Mouse (Mus musculus) thymus, postnatal 0 days (tissue): ENCODE results near the gene Fam163b. TPM values are rescaled to one million over a fixed set of nuclear protein-coding genes. Genes with fewer than 3 reads are reported as not detected.

ENCODE experiments used
- DNase-seq: peaks from one replicate; pipeline ENCODE4 v3.0.0-alpha.2; 2015; ENCODE audit warnings: low spot score
- polyA plus RNA-seq: library from polyadenylated mRNA; unstranded; fragments of >200 nt; fragmentation: Nextera tagmentation; extraction: Ambion mirVana; gene quantifications from 2 replicates; pipeline ENCODE4 v1.2.1, GENCODE M21; 2015

Fam163b gene
- polyA plus RNA-seq, 1 experiment from 2014 or later: 1.2 TPM

DNA sequence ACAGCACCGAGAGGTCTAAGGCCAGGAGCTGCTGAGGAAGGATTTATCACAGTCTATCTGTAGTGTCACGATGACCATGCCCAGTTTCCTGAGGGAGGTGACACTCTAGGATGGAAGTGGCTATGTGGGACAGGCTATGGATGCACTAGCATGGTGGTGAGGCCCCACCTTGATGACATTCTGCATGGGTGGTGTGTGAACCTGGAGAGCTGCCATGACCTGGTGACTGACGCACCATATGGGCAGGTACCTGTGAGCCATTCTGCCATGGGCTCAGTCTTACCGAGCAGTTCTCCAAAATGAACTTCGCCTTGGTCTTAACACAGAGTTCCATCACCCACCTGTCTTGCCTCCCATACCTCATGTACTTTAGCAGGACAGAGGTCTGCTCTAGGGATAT is 54.7 kb downstream of the Fam163b start:
- DNase-seq: no peak

DNA sequence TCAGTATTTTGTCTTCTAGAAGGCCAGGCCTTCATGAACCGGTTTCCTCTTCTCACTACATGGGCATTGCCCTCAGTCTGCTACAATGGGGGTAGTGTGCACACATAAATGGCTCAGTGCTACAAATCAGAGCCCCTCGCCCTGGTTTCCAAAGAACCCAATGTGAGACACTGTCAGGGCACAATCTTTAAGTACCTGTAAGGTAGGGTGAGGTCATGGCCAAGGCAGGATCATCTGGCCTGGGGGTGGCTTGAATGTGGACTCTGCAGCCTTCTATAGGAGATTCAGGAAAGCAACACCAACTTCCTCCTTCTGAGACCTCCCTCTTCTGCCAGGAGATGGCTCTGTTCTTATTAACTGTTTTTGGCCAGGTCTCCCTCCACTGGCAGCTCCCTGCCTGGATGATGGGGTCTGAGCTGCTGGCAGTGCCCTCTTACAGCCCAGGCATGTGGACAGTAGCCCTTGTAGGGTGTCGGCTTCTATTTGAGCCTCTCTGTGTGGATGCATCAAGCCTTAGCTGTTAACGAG is 55.7 kb downstream of the Fam163b start:
- no peak for DNase-seq

DNA sequence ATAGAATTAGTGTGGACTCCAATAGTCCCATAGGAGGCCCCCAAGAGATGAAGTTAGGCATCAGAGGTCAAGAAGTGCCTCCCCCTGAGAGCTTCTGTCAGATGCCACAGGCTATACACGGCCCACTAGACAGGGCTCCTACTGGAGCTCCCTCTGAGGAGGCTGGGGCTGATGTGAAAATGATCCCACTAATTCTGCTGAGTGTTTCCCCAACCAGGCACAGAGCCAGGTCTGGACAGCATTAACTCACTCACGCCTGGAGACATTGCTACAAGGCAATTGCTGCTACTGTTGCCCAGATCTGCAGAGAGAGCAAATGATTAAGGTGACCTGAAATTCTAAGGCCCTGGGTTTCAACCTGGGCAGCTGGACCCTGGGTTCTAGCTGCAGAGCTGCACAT is 56.5 kb downstream of the Fam163b start:
- no peak for DNase-seq

DNA sequence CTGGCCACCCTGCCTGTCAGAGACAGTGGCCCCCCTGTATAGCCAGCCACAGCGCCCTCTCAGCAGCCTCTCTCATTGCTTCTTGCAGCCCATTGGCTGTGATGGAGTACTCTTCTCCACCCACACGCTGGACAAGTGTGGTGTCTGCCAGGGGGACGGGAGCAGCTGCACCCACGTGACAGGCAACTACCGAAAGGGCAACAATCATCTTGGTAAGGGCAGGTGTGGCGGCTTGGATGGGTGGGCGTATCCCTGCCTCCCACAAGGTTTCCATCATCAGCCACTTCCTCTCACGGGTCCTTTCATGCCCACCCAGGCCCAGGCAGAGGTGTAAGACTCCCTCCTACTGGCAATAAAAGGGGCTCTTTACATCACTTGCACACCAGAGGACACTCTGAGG is 57.3 kb downstream of the Fam163b start:
- peak; percentile 72 for DNase-seq

DNA sequence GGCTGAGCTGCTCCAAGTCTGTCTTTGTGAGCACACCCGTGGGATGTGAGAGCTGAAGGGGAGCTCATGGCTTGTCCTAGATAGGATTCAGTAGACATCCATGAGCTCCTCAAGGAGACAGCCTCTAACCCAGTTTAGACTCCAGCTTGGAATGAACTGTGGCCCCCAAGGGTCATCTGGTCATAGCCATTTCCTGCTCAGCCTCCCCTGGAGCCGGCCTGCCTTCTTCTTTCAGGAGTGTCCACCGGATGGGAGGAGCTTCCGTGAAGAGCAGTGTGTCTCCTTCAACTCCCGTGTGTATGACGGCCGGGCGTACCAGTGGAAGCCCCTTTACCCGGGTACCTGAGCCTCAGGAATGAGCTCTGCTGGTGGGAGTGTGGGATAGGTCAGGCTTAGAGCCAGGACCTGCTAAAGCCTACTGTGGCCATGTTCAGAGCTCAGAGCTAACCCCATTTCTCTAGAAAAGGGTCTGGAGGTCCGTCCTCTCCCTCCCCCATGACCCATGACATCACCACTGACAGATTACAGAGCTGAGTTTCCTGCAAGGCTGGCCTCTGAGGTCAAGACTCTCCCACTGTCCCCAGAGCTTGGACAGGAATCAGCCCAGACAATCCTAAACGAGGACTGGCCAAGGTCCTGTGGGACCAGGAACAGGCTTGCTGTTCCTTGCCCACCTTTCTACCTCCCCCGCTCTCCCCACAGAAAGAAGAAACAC is 58.4 kb downstream of the Fam163b start:
- DNase-seq: no peak

DNA sequence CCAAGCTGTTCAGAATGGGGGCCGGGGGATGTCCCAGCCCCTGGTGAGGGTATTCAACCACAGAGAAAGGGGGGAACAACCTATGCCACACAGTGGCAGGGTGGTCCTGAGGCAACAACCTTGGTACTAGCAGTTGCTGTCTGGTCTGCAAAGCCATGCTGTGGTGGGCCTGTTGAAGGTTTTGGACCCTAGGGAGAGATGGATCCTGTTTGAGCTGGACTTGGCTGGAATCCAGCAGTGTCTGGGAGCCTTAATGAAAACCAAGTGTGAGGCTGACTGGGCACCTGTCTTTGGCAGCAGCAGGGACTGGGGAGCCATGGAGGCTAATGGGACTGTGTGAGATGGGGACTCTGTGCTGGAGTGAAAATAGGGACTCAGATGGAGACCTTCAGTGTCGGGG is 62.6 kb downstream of the Fam163b start:
- no peak for DNase-seq

DNA sequence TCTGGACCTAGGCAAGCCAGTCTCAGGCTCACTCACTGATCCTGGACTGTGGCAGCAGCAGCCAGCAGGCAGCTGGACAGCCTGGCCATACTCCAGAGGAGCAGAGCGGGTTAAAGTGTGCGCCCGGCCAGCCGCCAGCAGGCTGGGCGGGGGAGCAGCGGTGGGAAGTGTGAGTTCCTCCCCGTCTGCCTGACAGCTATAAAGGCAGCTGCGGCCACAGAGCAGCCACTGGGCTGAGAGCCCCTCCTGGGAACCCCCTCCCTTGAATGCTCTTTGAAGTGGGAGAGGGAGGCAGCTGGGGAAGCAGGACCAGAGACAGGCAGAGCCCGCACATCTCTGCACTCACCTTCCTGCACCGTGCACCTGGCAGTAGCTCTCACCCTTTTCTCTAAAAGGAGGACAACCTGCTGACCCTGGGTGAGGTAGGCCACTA is 63.1 kb downstream of the Fam163b start, which contains the start of gene Adamtsl2:
Gene Adamtsl2, plus strand, starts transcription at position 228 of the 433 bp plus-strand sequence.
- peak; percentile 71 for DNase-seq

DNA sequence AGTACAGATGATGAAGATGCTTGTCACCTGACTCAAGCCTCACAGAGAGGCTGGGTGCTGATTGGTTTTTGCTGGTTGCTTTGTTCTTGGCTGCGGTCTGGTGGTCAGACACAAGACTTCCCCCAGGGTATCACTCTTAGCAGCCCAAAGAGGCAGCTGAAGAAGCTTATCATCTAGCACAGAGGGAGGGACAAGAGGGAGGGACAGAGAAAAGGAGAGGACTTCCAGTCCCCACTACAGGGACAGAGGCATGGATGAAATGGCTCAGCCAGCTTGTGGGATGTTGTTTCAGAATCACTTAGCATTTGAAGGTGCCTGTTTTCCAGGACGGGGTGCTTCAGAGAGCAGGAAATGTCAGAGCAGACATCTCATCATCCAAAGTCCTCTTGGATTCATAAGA is 64.0 kb downstream of the Fam163b start:
- peak; percentile 33 for DNase-seq

DNA sequence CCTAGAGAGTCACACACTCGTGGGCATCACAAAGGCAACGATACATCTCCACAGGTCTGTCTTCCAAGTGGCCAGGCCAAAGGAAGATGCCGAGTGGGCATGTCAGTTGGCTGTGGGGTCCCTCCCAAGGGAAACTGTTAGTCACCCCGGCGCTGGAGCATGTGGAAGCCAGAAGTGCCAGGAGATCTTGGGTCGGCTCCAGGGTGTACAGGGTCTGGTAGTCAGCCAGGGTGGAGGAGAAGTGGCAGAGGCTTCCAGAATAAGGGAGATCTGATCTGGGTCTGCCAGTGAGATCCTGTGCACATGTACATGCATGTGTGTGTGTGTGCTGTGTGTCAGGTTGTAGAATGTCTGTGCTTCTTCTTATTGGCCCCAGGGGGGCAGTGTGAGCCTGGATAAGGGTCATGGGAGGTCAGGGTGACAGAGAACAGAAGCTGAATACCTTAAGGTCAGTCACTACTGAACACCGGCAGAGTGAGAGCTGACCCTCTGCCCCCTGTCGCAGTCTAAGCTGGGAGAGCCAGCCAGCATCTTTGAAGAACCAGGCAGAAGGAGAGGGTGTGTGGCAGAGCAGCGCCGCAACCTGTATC is 64.5 kb downstream of the Fam163b start:
- peak; percentile 65 for DNase-seq

DNA sequence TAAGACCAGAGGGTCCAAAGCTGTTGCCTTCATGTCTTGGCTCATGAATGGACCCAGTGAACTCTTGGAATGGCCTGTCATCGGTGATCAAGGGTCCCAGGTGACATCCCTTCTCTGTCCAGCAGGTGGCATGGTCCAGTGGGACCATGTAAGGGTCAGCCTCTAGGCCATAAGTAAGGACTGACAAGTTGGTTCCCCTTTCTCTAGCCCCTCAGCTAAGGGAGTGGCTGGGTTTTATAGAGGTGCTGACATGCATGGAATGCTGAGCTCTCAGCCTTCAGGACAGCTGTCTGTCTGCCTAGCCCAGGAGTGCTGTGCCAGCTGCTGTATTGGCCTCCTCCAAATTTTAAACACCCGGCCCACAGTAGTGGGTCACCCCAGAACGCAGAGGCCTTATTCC is 66.8 kb downstream of the Fam163b start:
- no peak for DNase-seq

DNA sequence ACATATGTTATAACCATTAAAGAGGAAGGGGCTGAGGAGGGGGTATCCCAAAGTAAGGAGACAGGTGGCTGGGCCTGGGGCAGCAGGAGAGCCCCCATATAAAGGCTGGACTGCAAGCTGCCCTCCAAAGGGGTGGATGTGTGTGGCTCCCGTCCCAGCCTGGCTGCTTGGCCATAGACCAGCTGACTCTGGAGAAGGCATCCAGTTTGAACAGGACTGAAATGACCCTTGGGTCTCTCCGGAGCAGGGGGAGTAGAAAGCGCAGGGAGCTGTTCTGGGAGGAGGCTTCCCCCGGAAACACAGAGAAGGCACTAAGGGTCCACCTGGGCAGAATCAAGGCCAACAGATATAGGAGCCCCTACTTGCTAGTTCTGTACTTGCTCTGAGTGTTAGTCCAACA is 67.5 kb downstream of the Fam163b start:
- DNase-seq: no peak

DNA sequence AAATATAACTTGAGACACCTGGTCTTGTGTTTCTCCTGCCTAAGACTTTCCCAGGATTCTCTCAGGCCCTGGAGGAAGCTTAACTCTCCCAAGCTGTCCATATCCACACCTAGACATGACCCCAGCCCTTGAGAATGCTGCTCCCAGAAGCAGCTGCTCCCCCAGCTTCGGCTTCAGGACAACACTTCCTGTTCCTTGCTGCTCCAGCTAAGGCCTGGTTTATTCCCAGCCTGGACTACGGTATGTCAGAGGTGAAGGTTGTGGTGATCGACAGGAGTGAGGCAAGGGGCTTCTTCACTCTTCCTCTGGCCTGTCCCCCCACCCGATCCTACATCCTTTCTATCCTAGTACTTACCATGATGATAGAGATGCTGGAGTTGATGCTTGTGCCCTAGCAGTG is 68.9 kb downstream of the Fam163b start:
- no peak for DNase-seq

DNA sequence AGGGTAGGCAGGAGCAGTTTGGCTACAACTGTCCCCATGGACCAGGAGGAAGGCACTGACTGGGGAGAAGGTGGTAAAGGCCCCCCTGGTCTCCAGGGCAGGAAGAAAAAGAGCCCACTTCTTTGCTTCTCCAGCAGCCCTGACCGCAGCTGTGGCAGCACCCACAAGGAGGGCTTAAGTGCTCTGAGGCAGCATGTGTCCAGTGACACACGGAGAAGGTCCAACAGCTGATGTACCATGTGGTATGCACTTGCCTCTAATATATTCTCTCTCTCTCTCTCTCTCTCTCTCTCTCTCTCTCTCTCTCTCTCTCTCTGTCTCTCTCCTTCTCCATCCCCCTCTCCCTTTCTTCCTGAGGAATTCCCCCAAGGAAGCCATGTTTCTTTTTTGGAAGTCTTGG is 70.3 kb downstream of the Fam163b start, which contains the start of gene Mymk:
Gene Mymk, minus strand, starts transcription at position 202 of the 400 bp plus-strand sequence.
- no peak for DNase-seq

DNA sequence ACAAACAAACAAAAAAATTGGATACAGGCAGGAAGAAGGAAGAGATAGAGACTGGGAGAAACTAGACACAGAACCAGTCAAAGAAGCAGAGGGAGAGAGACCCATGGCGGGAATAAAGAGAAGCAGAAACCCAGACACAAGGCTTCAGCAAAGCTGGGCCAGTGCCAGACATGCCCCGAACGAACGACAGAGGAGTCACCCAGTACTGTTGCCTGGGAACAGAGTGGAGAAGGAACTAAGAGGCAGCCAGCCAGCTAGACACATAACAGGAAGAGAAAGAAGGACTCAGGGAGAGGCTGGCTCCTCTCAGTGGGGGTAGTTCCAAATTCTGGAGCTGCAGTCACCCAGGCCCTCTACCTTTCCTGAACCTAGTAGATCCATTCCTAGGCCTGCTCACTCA is 71.2 kb downstream of the Fam163b start:
- no peak for DNase-seq

DNA sequence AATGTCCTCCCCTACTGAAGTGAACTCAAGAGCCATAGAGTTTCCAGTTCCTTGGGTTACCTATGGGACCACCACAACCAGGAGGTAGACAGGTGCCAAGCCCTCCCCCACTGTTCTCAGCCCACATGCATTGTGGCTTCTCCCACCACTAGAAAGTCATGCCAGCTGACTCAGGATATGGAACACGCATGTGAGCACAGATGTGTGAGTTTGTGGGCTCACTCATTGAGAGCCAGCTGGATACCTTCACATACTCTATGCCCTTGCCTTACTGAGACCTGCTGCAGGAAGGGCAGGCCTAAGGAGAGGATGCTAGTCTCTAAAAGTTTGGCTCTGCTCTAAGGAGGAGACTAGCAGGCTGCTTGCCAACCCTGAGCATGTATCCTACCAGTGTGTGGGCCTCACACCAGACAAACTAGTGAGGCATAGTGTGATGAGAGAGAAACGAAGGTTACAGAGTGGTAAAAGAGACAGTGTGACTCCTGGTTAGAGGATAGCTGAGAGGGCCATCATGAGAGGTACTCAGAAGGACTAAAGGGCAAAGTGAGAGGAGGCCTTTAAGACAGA is 72.0 kb downstream of the Fam163b start:
- peak; percentile 86 for DNase-seq

DNA sequence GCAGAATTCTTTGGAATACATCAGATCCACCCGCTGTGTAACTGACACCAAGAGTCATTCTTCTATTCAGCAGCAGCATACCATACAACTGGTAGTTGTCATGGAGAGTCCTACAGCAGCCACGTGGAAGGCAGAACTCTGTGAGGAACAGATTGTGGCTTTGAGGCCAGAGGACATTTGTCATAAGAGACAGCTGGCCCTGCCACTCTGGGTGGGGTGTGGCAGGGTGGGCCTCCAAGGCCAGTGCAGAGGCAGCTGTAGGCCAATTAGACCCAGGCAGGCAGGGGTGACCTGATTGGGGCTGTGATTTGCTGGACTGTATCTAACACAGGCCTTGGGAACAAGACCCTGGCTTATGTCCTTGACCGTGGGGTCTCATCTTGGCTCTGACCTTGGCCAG is 72.6 kb downstream of the Fam163b start:
- DNase-seq: no peak

DNA sequence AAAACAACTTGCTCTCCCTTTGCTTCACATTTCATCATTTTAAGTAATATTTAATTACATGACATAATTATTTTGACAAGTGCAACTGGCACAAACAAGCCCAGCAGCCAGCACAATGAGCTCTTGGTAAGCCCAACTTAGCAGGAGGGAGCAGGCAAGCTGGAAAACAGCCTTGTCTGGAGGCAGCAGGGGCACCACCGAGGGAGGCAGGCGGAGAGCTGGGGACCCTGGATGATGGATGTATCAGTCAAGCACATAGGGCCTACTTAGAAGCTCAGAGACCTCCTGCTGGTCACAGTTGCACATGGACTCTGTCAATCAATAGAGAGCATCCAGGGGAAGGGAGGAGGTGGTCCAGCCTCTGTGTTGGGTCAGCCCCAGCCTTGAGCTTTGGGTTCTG is 74.3 kb downstream of the Fam163b start:
- DNase-seq: no peak

DNA sequence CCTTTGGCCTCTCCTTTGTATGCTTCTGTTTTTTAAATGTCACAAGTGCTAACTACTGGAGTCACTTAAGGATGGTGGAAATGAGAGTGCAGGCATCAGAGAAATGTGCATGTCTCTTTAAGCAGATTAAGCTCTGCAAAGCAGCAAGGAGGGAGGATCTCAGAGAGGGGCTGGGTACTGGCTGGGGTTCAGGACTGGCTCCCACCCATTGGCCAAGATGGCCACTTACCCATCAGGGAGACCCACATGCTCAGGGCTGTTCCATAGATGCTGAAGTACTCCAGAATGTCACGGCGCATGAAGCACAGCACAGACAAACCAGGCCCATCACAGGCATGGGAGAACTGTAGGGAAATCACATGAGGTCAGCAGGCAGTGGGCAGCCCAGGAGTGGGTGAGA is 75.2 kb downstream of the Fam163b start:
- no peak for DNase-seq
